Mouse (Mus musculus): ENCODE results near the gene Fam186a.

DNA sequence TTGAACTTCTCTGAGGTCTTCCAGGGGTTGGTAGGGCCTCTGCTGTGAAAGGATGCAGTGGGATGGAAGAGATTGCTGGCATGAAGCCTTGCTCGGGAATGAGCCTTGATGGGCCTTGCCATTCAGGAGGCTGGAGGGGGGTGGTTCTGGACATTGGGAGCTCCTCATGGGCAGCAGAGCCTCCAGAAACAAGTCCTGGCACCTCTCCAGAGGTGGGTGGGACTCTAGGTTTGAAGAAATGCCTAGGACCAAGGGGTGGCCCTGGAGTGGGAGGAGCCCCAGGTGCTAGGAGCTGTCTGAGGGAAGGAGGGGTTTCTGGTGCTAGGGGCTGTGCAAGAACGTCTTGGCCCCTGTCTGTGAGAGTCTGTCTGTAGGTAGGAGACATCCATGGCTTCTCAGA is 26.4 kb downstream of the Fam186a start:
- TF ChIP-seq POLR2A (IDR thresholded peaks at IDR 0.05; ENCODE audit: control insufficient read depth in 1 of 2, insufficient read depth in 1 of 2, low read depth in 1 of 2, low read length in 2 of 2, poor library complexity in 1 of 2) (no peak), CTCF (IDR thresholded peaks at IDR 0.05 in 2 of 3, conservative IDR thresholded peaks at IDR 0.05 in 1 of 3; ENCODE audit: control insufficient read depth in 1 of 3, insufficient read depth in 1 of 3, low read depth in 2 of 3, low read length in 3 of 3, poor library complexity in 1 of 3, severe bottlenecking in 1 of 3) (no peak), NRF1 (IDR thresholded peaks at IDR 0.05; ENCODE audit: insufficient read depth, low read depth, low read length, poor library complexity, severe bottlenecking) (no peak), POLR2AphosphoS2 (IDR thresholded peaks at IDR 0.05; ENCODE audit: low read length) (no peak), USF1 (IDR thresholded peaks at IDR 0.05; ENCODE audit: low read depth, low read length) (no peak)

All from MEL (cell line).